Mouse (Mus musculus) liver, adult 2 months (tissue): ENCODE results near the gene Irf2bp2. TPM values are rescaled to one million over a fixed set of nuclear protein-coding genes. Genes with fewer than 3 reads are reported as not detected.
A peak's percentile ranks its signal among the peaks of the same experiment; 100 is the strongest.

Experiments
- DNase-seq: peaks from one replicate; pipeline ENCODE4 v3.0.0-alpha.2; 2011; ENCODE audit warnings: low read depth, low spot score; ENCODE audit errors: extremely low read depth
- H3K27ac ChIP-seq: fragments of 200-500 bp; replicated peaks from 2 replicates; pipeline ENCODE4 v1.5.1; 2012; ENCODE audit warnings: low read depth, mild to moderate bottlenecking, control low read depth, inconsistent platforms, low read length; ENCODE audit not compliant: insufficient read depth
- H3K27me3 ChIP-seq: fragments of 200-500 bp; 2 replicates; pipeline ENCODE4 v1.6.1; 2012; ENCODE audit warnings: mild to moderate bottlenecking, moderate library complexity, low read length, inconsistent platforms; ENCODE audit not compliant: control insufficient read depth, insufficient read depth
- H3K36me3 ChIP-seq: fragments of 200-500 bp; 2 replicates; pipeline ENCODE4 v1.6.1; 2012; ENCODE audit warnings: low read length, inconsistent platforms; ENCODE audit not compliant: control insufficient read depth, insufficient read depth
- H3K4me1 ChIP-seq: fragments of 200-500 bp; 2 replicates; pipeline ENCODE4 v1.6.1; 2011; ENCODE audit warnings: low read length; ENCODE audit not compliant: control insufficient read depth, insufficient read depth
- H3K4me3 ChIP-seq: fragments of 200-500 bp; 2 replicates; pipeline ENCODE4 v1.5.1; 2011; ENCODE audit warnings: low read depth, mild to moderate bottlenecking, control low read depth, low read length, moderate library complexity; ENCODE audit not compliant: insufficient read depth
- H3K79me2 ChIP-seq: fragments of 200-500 bp; 2 replicates; pipeline ENCODE4 v1.6.1; 2012; ENCODE audit warnings: inconsistent platforms, mild to moderate bottlenecking, low read length, moderate library complexity; ENCODE audit not compliant: control insufficient read depth, insufficient read depth
- H3K9ac ChIP-seq: fragments of 200-500 bp; 2 replicates; pipeline ENCODE4 v1.6.1; 2012; ENCODE audit warnings: low read depth, mild to moderate bottlenecking, control low read depth, inconsistent platforms, low read length
- CTCF ChIP-seq: fragments of 200-500 bp; IDR thresholded peaks from 2 replicates; pipeline ENCODE4 v1.5.1; 2011; ENCODE audit warnings: low read depth, low read length, control low read depth
- POLR2A ChIP-seq: fragments of 200-500 bp; IDR thresholded peaks from 2 replicates; pipeline ENCODE4 v1.6.1; 2011; ENCODE audit warnings: low read length, control low read depth; ENCODE audit not compliant: insufficient read depth; ENCODE audit errors: extremely low read depth
- WGBS: fragments of 180-500 bp; shearing (Covaris S2); methylation state at CpG from one replicate; pipeline ENCODE4 v1.1.7; 2018; 5-methylcytosine and 5-hydroxymethylcytosine counted together
- polyA plus RNA-seq: library from polyadenylated mRNA; depleted of rRNA; stranded (reverse); fragments of >200 nt; gene quantifications from 2 replicates; pipeline ENCODE4 v1.2.3, GENCODE M21; 2012
- total RNA-seq: library from RNA; depleted of rRNA; stranded (reverse); fragments of >200 nt; gene quantifications from 2 replicates; pipeline ENCODE4 v1.2.3, GENCODE M21; 2014

Irf2bp2 gene
- total and polyA plus RNA-seq, 2 experiments: 20.3 to 26.3 TPM

GRCm38 (mm10) chr8:126599297-126599696 lies 5.5 kb upstream of the Irf2bp2 start:
- no peak for DNase-seq
- Histone ChIP-seq H3K36me3 (no peaks in the 10 kb centered on the region), H3K79me2 (no peaks in the 10 kb centered on the region), H3K9ac (no peak overlapping the region), H3K27ac (no peak overlapping the region), H3K4me3 (no peak overlapping the region), H3K4me1 (peaks cover 15% of the 10 kb centered on the region), H3K27me3 (no peaks in the 10 kb centered on the region)
- TF ChIP-seq CTCF (no peak), POLR2A (no peak)
- WGBS: 97% methylated on average over 4 of the region's 4 CpGs

- Histone ChIP-seq H3K27ac (no peak overlapping the region), H3K4me1 (peaks cover 10% of the 10 kb centered on the region; the same call in 1 of the 2 replicates)
- DNase-seq: no peak
These were observed 4.4 kb upstream of the Irf2bp2 start for GRCm38 (mm10) chr8:126598218-126598617.

GRCm38 (mm10) chr8:126596721-126597120 lies 2.9 kb upstream of the Irf2bp2 start:
- Histone ChIP-seq H3K4me1 (peaks cover 10% of the 10 kb centered on the region; the same call in 1 of the 2 replicates), H3K4me3 (no peak overlapping the region), H3K36me3 (0 out of 2 replicates have a peak, but pooled peaks cover under 1% of the 10 kb centered on the region), H3K79me2 (peaks cover 16% of the 10 kb centered on the region), H3K9ac (no peak overlapping the region), H3K27me3 (no peaks in the 10 kb centered on the region), H3K27ac (no peak overlapping the region; the same call in 1 of the 2 replicates)
- TF ChIP-seq CTCF: no peak
- no peak for TF ChIP-seq POLR2A
- 96% methylated on average over 5 of the region's 5 CpGs for WGBS
- no peak for DNase-seq

More at GRCm38 (mm10) chr8:126598218-126598617, 4.4 kb upstream of the Irf2bp2 start:
- Histone ChIP-seq H3K27me3 (no peaks in the 10 kb centered on the region), H3K36me3 (no peaks in the 10 kb centered on the region), H3K4me3 (no peak overlapping the region), H3K9ac (no peak overlapping the region), H3K79me2 (peaks cover under 1% of the 10 kb centered on the region)
- TF ChIP-seq POLR2A (no peak), CTCF (no peak)
- 66% methylated on average over 12 of the region's 12 CpGs for WGBS

GRCm38 (mm10) chr8:126596097-126596634 lies 2.4 kb upstream of the Irf2bp2 start:
- peaks cover 10% of the 10 kb centered on the region; the same call in 1 of the 2 replicates for H3K4me1 ChIP-seq
- H3K27ac ChIP-seq: peak overlapping the region; percentile 92
- H3K27me3 ChIP-seq: no peaks in the 10 kb centered on the region
- H3K9ac ChIP-seq: peak overlapping the region; percentile 52
- TF ChIP-seq CTCF (no peak), POLR2A (0 out of 2 replicates have a peak, but pooled peaks have one; percentile 10)
- WGBS: 4% methylated on average over 12 of the region's 12 CpGs
- H3K4me3 ChIP-seq: no peak overlapping the region
- peaks cover 3% of the 10 kb centered on the region for H3K36me3 ChIP-seq
- DNase-seq: peak; percentile 79
- peaks cover 21% of the 10 kb centered on the region for H3K79me2 ChIP-seq

GRCm38 (mm10) chr8:126595204-126596061 lies 1.6 kb upstream of the Irf2bp2 start:
- H3K27ac ChIP-seq: peak overlapping the region; percentile 92
- H3K36me3 ChIP-seq: peaks cover 7% of the 10 kb centered on the region
- DNase-seq: peak; percentile 98
- peak overlapping the region; percentile 83 for H3K9ac ChIP-seq
- H3K79me2 ChIP-seq: peaks cover 24% of the 10 kb centered on the region
- TF ChIP-seq POLR2A (no peak), CTCF (no peak)
- 4% methylated on average over 16 of the region's 16 CpGs for WGBS
- H3K4me1 ChIP-seq: peaks cover 8% of the 10 kb centered on the region; the same call in 1 of the 2 replicates
- peak overlapping the region; percentile 58; the same call in 1 of the 2 replicates for H3K4me3 ChIP-seq
- H3K27me3 ChIP-seq: no peaks in the 10 kb centered on the region
